Mouse (Mus musculus) activated CD4-positive, CD25-positive, alpha-beta regulatory T cell, adult 9 weeks (primary cell): ENCODE measurements around the gene Nufip2. TPM values are rescaled to one million over a fixed set of nuclear protein-coding genes. Genes with fewer than 3 reads are reported as not detected.

ENCODE experiments used
- polyA plus RNA-seq: library from polyadenylated mRNA; unstranded; fragments of 100-300 nt; shearing (Covaris generic); gene quantifications from one replicate; pipeline ENCODE4 v1.2.1, GENCODE M21; 2017

Nufip2 gene
- 82.9 TPM for polyA plus RNA-seq

GRCm38 (mm10) chr11:77685383-77686265 lies at the start of gene Nufip2:
Gene Nufip2, plus strand, starts transcription at chr11:77686155.

GRCm38 (mm10) chr11:77725183-77725582 lies 39.2 kb downstream of the Nufip2 start, which contains the start of gene Cryba1:
Gene Cryba1, minus strand, starts transcription at chr11:77725283.

GRCm38 (mm10) chr11:77762783-77763672 lies 77.1 kb downstream of the Nufip2 start, which contains the start of gene Myo18a:
Gene Myo18a, plus strand, starts transcription at chr11:77763246.

GRCm38 (mm10) chr11:77787707-77788106 lies 101.8 kb downstream of the Nufip2 start, which contains the start of gene Gm10277:
Gene Gm10277, minus strand, starts transcription at chr11:77787747.

Other genes starting within 250 kb of the Nufip2 start
- gene Coro6, start 223.7 kb upstream of the Nufip2 start, polyA plus RNA-seq: 0.12 TPM
- gene Ankrd13b, start 196.5 kb upstream of the Nufip2 start, polyA plus RNA-seq: 1.1 TPM
- 7.1 TPM for gene Git1, start 192.6 kb upstream of the Nufip2 start, polyA plus RNA-seq
- 1.6 TPM for gene Abhd15, start 171.0 kb upstream of the Nufip2 start, polyA plus RNA-seq
- gene Trp53i13, start 170.2 kb upstream of the Nufip2 start, polyA plus RNA-seq: 20.7 TPM
- not detected for gene Gm10392, start 167.0 kb upstream of the Nufip2 start, polyA plus RNA-seq
- 6.2 TPM for gene Taok1, start 78.3 kb upstream of the Nufip2 start, polyA plus RNA-seq
- not detected for gene Cryba1, start 39.1 kb downstream of the Nufip2 start, polyA plus RNA-seq
- gene Myo18a, start 77.1 kb downstream of the Nufip2 start, polyA plus RNA-seq: 79.3 TPM
- gene Gm10277, start 101.6 kb downstream of the Nufip2 start, polyA plus RNA-seq: 0.40 TPM
- 1.2 TPM for gene Pipox, start 207.9 kb downstream of the Nufip2 start, polyA plus RNA-seq
- not detected for gene Sez6, start 244.6 kb downstream of the Nufip2 start, polyA plus RNA-seq